Mouse (Mus musculus) liver, embryonic 14.5 days (tissue): ENCODE measurements around the gene Lrrc49. TPM values are rescaled to one million over a fixed set of nuclear protein-coding genes. Genes with fewer than 3 reads are reported as not detected.
A peak's percentile ranks its signal among the peaks of the same experiment; 100 is the strongest.

Experiments
- ATAC-seq: fragments of 200-750 bp; cut with Nextera tagmentation; 2 replicates; pipeline ENCODE4 v1.8.0; 2017; ENCODE audit warnings: moderate number of reproducible peaks, mild to moderate bottlenecking, moderate library complexity; ENCODE audit not compliant: insufficient read depth
- DNase-seq, 3 experiments: peaks; one replicate each; pipeline ENCODE4 v3.0.0-alpha.2; 2012 to 2013; ENCODE audit warnings: low read depth in 3 of 3, low spot score in 3 of 3
- H3K27ac ChIP-seq: fragments of 300-500 bp; sonication (generic); 2 replicates; pipeline ENCODE4 v1.5.1; 2014; ENCODE audit warnings: moderate library complexity, mild to moderate bottlenecking, control low read depth, inconsistent platforms
- H3K27me3 ChIP-seq: fragments of 300-500 bp; sonication (generic); 2 replicates; pipeline ENCODE4 v1.6.1; 2014; ENCODE audit warnings: mild to moderate bottlenecking, low read length, moderate library complexity; ENCODE audit not compliant: control insufficient read depth, insufficient read depth
- H3K36me3 ChIP-seq: fragments of 300-500 bp; sonication (generic); replicated peaks from 2 replicates; pipeline ENCODE4 v1.6.1; 2014; ENCODE audit warnings: low read depth; ENCODE audit not compliant: control insufficient read depth, insufficient read depth
- H3K4me1 ChIP-seq, 2 experiments: fragments of 200-500 bp in 1 of 2; fragments of 300-500 bp in 1 of 2; sonication (generic) in 1 of 2; replicated peaks; 2 replicates each; pipeline ENCODE4 v1.6.1; 2012 to 2014; ENCODE audit warnings: antibody characterized with exemption in 1 of 2, inconsistent platforms in 1 of 2, low read length in 1 of 2; ENCODE audit not compliant: control insufficient read depth in 2 of 2, insufficient read depth in 2 of 2
- H3K4me2 ChIP-seq: fragments of 300-500 bp; sonication (generic); 2 replicates; pipeline ENCODE4 v1.6.1; 2014; ENCODE audit warnings: low read depth, mild to moderate bottlenecking, control low read depth, moderate library complexity
- H3K4me3 ChIP-seq, 2 experiments: fragments of 200-500 bp in 1 of 2; fragments of 300-500 bp in 1 of 2; sonication (generic) in 1 of 2; 2 replicates each; pipeline ENCODE4 v1.5.1; 2012 to 2014; ENCODE audit warnings: low read depth in 2 of 2, low read length in 2 of 2, mild to moderate bottlenecking in 2 of 2, control low read depth in 1 of 2, inconsistent platforms in 1 of 2, moderate library complexity in 1 of 2; ENCODE audit not compliant: insufficient read depth in 1 of 2
- H3K9ac ChIP-seq: fragments of 300-500 bp; sonication (generic); replicated peaks from 2 replicates; pipeline ENCODE4 v1.6.1; 2014; ENCODE audit warnings: mild to moderate bottlenecking, control low read depth, moderate library complexity
- H3K9me3 ChIP-seq: fragments of 300-500 bp; sonication (generic); 2 replicates; pipeline ENCODE4 v1.6.1; 2016; ENCODE audit warnings: low read length, mixed read lengths; ENCODE audit not compliant: control insufficient read depth
- CTCF ChIP-seq: IDR thresholded peaks from 2 replicates; pipeline ENCODE4 v1.5.1; 2016; ENCODE audit warnings: antibody characterized with exemption, low read depth, control low read depth
- EP300 ChIP-seq: IDR thresholded peaks from 2 replicates; pipeline ENCODE4 v1.6.1; 2016; ENCODE audit warnings: antibody characterized with exemption, low read depth
- WGBS: fragments of 180-500 bp; shearing (Covaris S2); extraction: QIAGEN DNeasy Blood & Tissue Kit; methylation state at CpG from one replicate; pipeline ENCODE4 v1.1.7; 2014; ENCODE audit not compliant: insufficient replicate concordance; 5-methylcytosine and 5-hydroxymethylcytosine counted together
- polyA plus RNA-seq, 2 experiments: library from polyadenylated mRNA; depleted of rRNA in 1 of 2; stranded (reverse) in 1 of 2; unstranded in 1 of 2; fragments of >200 nt; fragmentation: Nextera tagmentation in 1 of 2; extraction: Ambion mirVana in 1 of 2; gene quantifications; 2 replicates each; pipeline versions ENCODE4 v1.2.1 to v1.2.3; 2012 to 2014

The Lrrc49 gene
- polyA plus RNA-seq, 2 experiments: 0.54 to 0.72 TPM

GRCm38 (mm10) chr9:60561641-60562289, 126.2 kb downstream of the Lrrc49 start:
- Histone ChIP-seq H3K9me3 (no peaks in the 10 kb centered on the region), H3K27ac (no peak overlapping the region), H3K4me3 (no peak overlapping the region), H3K36me3 (no peaks in the 10 kb centered on the region), H3K4me2 (no peak overlapping the region), H3K9ac (no peak overlapping the region), H3K27me3 (no peaks in the 10 kb centered on the region), H3K4me1 (no peaks in the 10 kb centered on the region)
- WGBS: 50% methylated on average over 9 of the region's 9 CpGs
- no peak for TF ChIP-seq CTCF
- TF ChIP-seq EP300: no peak
- ATAC-seq (no peak), DNase-seq (no peak)

GRCm38 (mm10) chr9:60558507-60558906, 129.5 kb downstream of the Lrrc49 start:
- Histone ChIP-seq H3K4me2 (no peak overlapping the region), H3K36me3 (no peaks in the 10 kb centered on the region), H3K4me1 (no peaks in the 10 kb centered on the region), H3K27me3 (no peaks in the 10 kb centered on the region), H3K9me3 (no peaks in the 10 kb centered on the region), H3K27ac (no peak overlapping the region), H3K9ac (no peak overlapping the region), H3K4me3 (no peak overlapping the region)
- ATAC-seq (no peak), DNase-seq (no peak)
- TF ChIP-seq CTCF: no peak
- no peak for TF ChIP-seq EP300
- 48% methylated on average over 3 of the region's 3 CpGs for WGBS

- Histone ChIP-seq H3K4me2 (no peak overlapping the region), H3K4me3 (no peak overlapping the region), H3K27ac (no peak overlapping the region), H3K9ac (no peak overlapping the region), H3K27me3 (no peaks in the 10 kb centered on the region), H3K36me3 (no peaks in the 10 kb centered on the region), H3K4me1 (peaks cover 0 to under 1% of the 10 kb centered on the region in 2 experiments; a peak in 1 of 4 replicates), H3K9me3 (no peaks in the 10 kb centered on the region)
- 72% methylated on average over 4 of the region's 4 CpGs for WGBS
- TF ChIP-seq CTCF (peak; percentile 37), EP300 (no peak)
- ATAC-seq (no peak), DNase-seq (no peak)
These were observed 136.7 kb downstream of the Lrrc49 start for GRCm38 (mm10) chr9:60551238-60551637.

DNA sequence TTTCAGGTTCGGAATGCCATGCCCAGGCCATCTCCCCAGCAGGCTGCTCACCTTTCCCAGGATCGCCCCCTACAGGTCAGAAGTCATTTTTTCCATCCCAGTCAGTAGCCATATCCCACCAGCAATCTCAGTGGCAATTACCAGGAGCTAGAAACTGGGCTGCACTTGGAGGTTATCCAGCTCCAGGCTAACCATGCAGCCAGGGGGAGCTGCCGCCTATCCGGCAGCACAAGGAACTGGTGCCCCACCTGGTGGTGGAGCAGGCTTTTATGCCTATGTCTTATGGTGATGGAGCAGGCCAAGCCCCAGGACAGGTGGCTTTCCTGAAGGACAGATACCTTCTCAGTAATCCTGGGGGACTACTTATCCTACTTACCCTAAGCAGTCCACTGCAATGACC, 139.8 kb downstream of the Lrrc49 start:
- 28% methylated on average over 4 of the region's 4 CpGs for WGBS

DNA sequence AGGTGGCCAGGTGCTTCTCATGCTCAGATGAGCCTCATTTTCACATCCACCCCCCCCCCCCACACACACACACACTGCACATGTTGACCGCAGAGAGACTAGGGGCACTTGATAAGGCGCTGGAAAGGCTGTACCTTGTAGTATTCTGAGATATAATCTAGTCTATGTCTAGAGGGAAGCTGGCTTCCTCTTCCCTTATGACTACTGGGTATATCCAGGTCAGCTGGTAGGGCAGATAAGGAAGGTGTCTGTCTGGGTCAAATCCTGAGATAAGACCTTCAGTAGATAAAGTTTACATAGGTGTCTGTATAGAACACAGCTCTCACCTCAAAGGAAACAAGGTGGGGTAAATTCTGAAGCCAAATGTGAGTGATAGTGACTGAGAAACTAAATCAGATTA, 141.8 kb downstream of the Lrrc49 start:
- H3K4me2 ChIP-seq: no peak overlapping the region
- H3K4me3 ChIP-seq: no peak overlapping the region
- DNase-seq: no peak
- peaks cover 3 to 15% of the 10 kb centered on the region in 2 experiments; a peak in 3 of 4 replicates for H3K4me1 ChIP-seq
- 8% methylated on average over 2 of the region's 2 CpGs for WGBS
- TF ChIP-seq CTCF (no peak), EP300 (no peak)
- ATAC-seq: no peak
- H3K9ac ChIP-seq: no peak overlapping the region
- H3K36me3 ChIP-seq: no peaks in the 10 kb centered on the region
- no peaks in the 10 kb centered on the region for H3K9me3 ChIP-seq
- H3K27me3 ChIP-seq: no peaks in the 10 kb centered on the region
- no peak overlapping the region for H3K27ac ChIP-seq

More for the DNA sequence above, 139.8 kb downstream of the Lrrc49 start:
- Histone ChIP-seq H3K27me3 (no peaks in the 10 kb centered on the region), H3K4me2 (no peak overlapping the region), H3K4me1 (peaks cover 3 to 15% of the 10 kb centered on the region in 2 experiments; a peak in 3 of 4 replicates), H3K9ac (no peak overlapping the region), H3K4me3 (no peak overlapping the region), H3K9me3 (no peaks in the 10 kb centered on the region), H3K36me3 (no peaks in the 10 kb centered on the region), H3K27ac (no peak overlapping the region)
- TF ChIP-seq CTCF: peak; percentile 78
- TF ChIP-seq EP300: no peak
- DNase-seq (no peak), ATAC-seq (no peak)
